Mouse (Mus musculus) testis, adult 2 months (tissue): ENCODE data around the gene A130010J15Rik. TPM values are rescaled to one million over a fixed set of nuclear protein-coding genes. Genes with fewer than 3 reads are reported as not detected.
A peak's percentile ranks its signal among the peaks of the same experiment; 100 is the strongest.

Experiments used
- H3K27ac ChIP-seq: fragments of 200-500 bp; 2 replicates; pipeline ENCODE4 v1.5.1; 2012; ENCODE audit warnings: low read depth, low read length; ENCODE audit not compliant: control insufficient read depth, insufficient read depth
- H3K27me3 ChIP-seq: fragments of 200-500 bp; 2 replicates; pipeline ENCODE4 v1.6.1; 2012; ENCODE audit warnings: mild to moderate bottlenecking, low read length, moderate library complexity; ENCODE audit not compliant: control insufficient read depth, insufficient read depth
- H3K36me3 ChIP-seq: fragments of 200-500 bp; 2 replicates; pipeline ENCODE4 v1.6.1; 2012; ENCODE audit warnings: mild to moderate bottlenecking, low read length; ENCODE audit not compliant: control insufficient read depth, insufficient read depth
- H3K4me1 ChIP-seq: fragments of 200-500 bp; 2 replicates; pipeline ENCODE4 v1.6.1; 2012; ENCODE audit warnings: low read length; ENCODE audit not compliant: control insufficient read depth, insufficient read depth
- H3K4me3 ChIP-seq: fragments of 200-500 bp; 2 replicates; pipeline ENCODE4 v1.5.1; 2012; ENCODE audit warnings: low read depth, mild to moderate bottlenecking, low read length, moderate library complexity, mixed read lengths; ENCODE audit not compliant: control insufficient read depth
- CTCF ChIP-seq: fragments of 200-500 bp; IDR thresholded peaks from 2 replicates; pipeline ENCODE4 v1.5.1; 2012; ENCODE audit warnings: low read depth, mild to moderate bottlenecking, inconsistent platforms, low read length, moderate library complexity; ENCODE audit not compliant: control insufficient read depth, insufficient read depth, insufficient replicate concordance
- POLR2A ChIP-seq: fragments of 200-500 bp; IDR thresholded peaks from 2 replicates; pipeline ENCODE4 v1.6.1; 2012; ENCODE audit warnings: low read depth, mild to moderate bottlenecking, inconsistent platforms, low read length, moderate library complexity; ENCODE audit not compliant: control insufficient read depth
- polyA plus RNA-seq: library from polyadenylated mRNA; depleted of rRNA; stranded (reverse); fragments of >200 nt; gene quantifications from 2 replicates; pipeline ENCODE4 v1.2.3, GENCODE M21; 2012

A130010J15Rik gene
- polyA plus RNA-seq, 1 experiment = 11.2 TPM

DNA sequence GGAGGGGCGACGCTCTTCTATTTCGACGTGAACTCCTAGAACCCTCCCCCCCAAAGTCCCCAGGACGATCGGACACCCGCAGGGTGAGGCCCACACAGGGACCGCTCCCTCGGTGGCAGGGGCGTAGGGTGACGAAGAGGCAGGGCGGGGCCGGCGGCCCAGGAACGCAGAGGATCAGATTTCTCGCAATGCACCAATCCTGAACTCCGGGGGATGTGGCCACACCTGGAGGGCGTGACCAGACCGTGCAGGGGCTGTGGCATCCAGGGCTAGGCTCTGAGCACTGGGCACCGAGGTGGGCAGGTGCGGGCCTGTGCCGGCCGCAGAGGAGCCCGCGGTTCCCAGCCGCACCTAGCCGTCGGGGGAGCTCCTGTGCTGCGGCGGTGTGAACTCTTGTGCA, 15.0 kb upstream of the A130010J15Rik start, which contains the start of gene Irf6:
Irf6 (plus strand) TSS at position 240 of the 400 bp plus-strand sequence.
- peak within 1 kb of the TSS; percentile 75 for H3K4me3 ChIP-seq
- H3K27ac ChIP-seq = no peak within 1 kb of the TSS
- peaks cover 4% of the 10 kb centered on the region; the same call in 1 of the 2 replicates for H3K27me3 ChIP-seq
- H3K4me1 ChIP-seq = peaks cover 14% of the 10 kb centered on the region
- H3K36me3 ChIP-seq = no peaks in the 10 kb centered on the region
- TF ChIP-seq POLR2A (no peak), CTCF (no peak)

- TF ChIP-seq POLR2A (no peak), CTCF (no peak)
- peaks cover 14% of the 10 kb centered on the region for H3K4me1 ChIP-seq
- peaks cover 4% of the 10 kb centered on the region; the same call in 1 of the 2 replicates for H3K27me3 ChIP-seq
- no peak overlapping the region for H3K27ac ChIP-seq
- H3K36me3 ChIP-seq = no peaks in the 10 kb centered on the region
- H3K4me3 ChIP-seq = peak overlapping the region; percentile 75
These were observed 14.3 kb upstream of the A130010J15Rik start for GRCm38 (mm10) chr1:193153561-193153960.

- peak overlapping the region; percentile 74 for H3K4me3 ChIP-seq
- H3K36me3 ChIP-seq = no peaks in the 10 kb centered on the region
- H3K27ac ChIP-seq = no peak overlapping the region
- peaks cover 4% of the 10 kb centered on the region; the same call in 1 of the 2 replicates for H3K27me3 ChIP-seq
- TF ChIP-seq POLR2A = peak; percentile 30; the same call in 1 of the 2 replicates
- TF ChIP-seq CTCF = no peak
- H3K4me1 ChIP-seq = peaks cover 21% of the 10 kb centered on the region
These were observed 11.3 kb upstream of the A130010J15Rik start for GRCm38 (mm10) chr1:193156316-193157110.

- Histone ChIP-seq H3K4me1 (peaks cover 21% of the 10 kb centered on the region), H3K4me3 (peak overlapping the region; percentile 74), H3K36me3 (no peaks in the 10 kb centered on the region), H3K27me3 (peaks cover 4% of the 10 kb centered on the region; the same call in 1 of the 2 replicates), H3K27ac (no peak overlapping the region)
- TF ChIP-seq CTCF (no peak), POLR2A (no peak)
These were observed 10.7 kb upstream of the A130010J15Rik start for GRCm38 (mm10) chr1:193157111-193157492.

DNA sequence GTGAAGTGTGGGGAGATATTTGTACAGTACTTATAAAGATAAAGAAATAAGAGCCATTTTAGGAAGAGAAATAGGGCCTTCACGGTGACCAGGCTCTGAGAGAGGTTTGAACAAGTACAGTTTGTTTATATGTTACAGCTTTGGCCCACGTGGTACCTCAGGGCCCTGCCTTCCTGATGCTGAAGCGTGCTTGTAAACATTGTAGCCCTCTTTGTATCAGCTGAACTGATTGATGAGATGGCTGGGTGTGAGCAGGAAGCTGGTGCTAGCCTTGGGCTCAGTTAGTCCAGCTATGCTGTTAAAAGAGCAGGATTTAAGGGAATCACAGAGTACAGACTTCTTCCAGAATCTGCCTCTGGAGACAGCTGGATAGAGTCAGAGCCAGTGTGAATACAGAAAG, 8.7 kb upstream of the A130010J15Rik start:
- TF ChIP-seq POLR2A (no peak), CTCF (no peak)
- H3K27ac ChIP-seq = no peak overlapping the region
- H3K4me3 ChIP-seq = peak overlapping the region; percentile 79
- H3K36me3 ChIP-seq = no peaks in the 10 kb centered on the region
- H3K4me1 ChIP-seq = peaks cover 10% of the 10 kb centered on the region
- H3K27me3 ChIP-seq = no peaks in the 10 kb centered on the region

DNA sequence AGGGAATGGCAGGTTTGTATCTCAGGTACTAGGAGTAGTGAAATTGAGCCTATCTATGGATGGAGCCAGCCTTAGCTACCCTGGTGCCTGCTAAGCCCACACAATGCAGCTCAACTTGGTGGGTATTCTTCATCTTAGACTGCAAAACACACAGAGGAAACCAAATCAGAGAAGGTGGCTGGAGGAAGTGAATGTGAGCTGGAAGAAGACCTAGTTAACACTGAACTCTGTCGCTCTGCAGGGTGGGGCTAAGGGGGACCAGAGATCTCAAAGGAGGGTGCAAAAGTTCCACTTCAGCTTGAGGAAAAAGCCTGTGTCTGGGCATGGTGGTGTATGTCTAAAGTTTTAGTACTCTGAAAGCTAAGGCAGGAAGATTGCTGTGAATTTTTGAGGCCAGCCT, 8.2 kb upstream of the A130010J15Rik start:
- Histone ChIP-seq H3K4me1 (peaks cover 10% of the 10 kb centered on the region), H3K27ac (no peak overlapping the region), H3K36me3 (no peaks in the 10 kb centered on the region), H3K4me3 (peak overlapping the region; percentile 79), H3K27me3 (no peaks in the 10 kb centered on the region)
- TF ChIP-seq POLR2A = no peak
- TF ChIP-seq CTCF = no peak

- Histone ChIP-seq H3K36me3 (no peaks in the 10 kb centered on the region), H3K4me1 (peaks cover 10% of the 10 kb centered on the region), H3K27ac (no peak overlapping the region), H3K27me3 (no peaks in the 10 kb centered on the region), H3K4me3 (peak overlapping the region; percentile 79)
- TF ChIP-seq CTCF = no peak
- TF ChIP-seq POLR2A = no peak
These were observed 7.4 kb upstream of the A130010J15Rik start for GRCm38 (mm10) chr1:193160317-193161032.
